8 mouse cellular contexts compared by ENCODE assay signal in genomic region chr2:167680657-167681056, GRCm38 (mm10). TPM values are rescaled to one million over a fixed set of nuclear protein-coding genes. Genes with fewer than 3 reads are reported as not detected.
A peak's percentile ranks its signal among the peaks of the same experiment; 100 is the strongest.
DNase-seq lines count a peak whose midpoint lies in the region; ATAC-seq and TF ChIP-seq lines count a peak whose summit lies in the region.

No protein-coding gene starts in this region.

- intact Hi-C loops in left cerebral cortex, postnatal 4 days (cut with DNase I): loop anchor here (10.0 kb wide), 1 partner anchor 314 kb away; no protein-coding TSS in a partner anchor

- no peaks in the 10 kb centered on the region for H3K4me1 ChIP-seq in midbrain, postnatal 0 days (ENCODE audit: insufficient read depth, low read length)

- peak; percentile 70 for TF ChIP-seq CTCF in midbrain, postnatal 0 days (IDR thresholded peaks at IDR 0.05)

- H3K9me3 ChIP-seq in midbrain, postnatal 0 days (ENCODE audit: low read length): no peaks in the 10 kb centered on the region

- no peak overlapping the region for H3K4me2 ChIP-seq in midbrain, postnatal 0 days (ENCODE audit: low read depth, low read length, poor library complexity, severe bottlenecking)

- WGBS in midbrain, postnatal 0 days: 50% methylated on average over 5 of the region's 5 CpGs

- H3K27me3 ChIP-seq in midbrain, postnatal 0 days (ENCODE audit: insufficient read depth, low read length): 0 out of 2 replicates have a peak, but pooled peaks cover 4% of the 10 kb centered on the region

- DNase-seq in cerebellum, adult 8-10 months: peak; percentile 24
- DNase-seq in cerebellum, adult 9-11 months: no peak
- peak; percentile 66 for DNase-seq in left cerebral cortex, postnatal 4 days
- no peak for DNase-seq in left cerebral cortex, adult 8-10 months (ENCODE audit: low spot score in 2 of 2)
- DNase-seq in NIH3T3 (ENCODE audit: low read depth): peak; percentile 78
- DNase-seq in midbrain, postnatal 0 days (ENCODE audit: low spot score): peak; percentile 65
- DNase-seq in ovary, postnatal 14 days (ENCODE audit: low spot score): no peak

- H3K4me3 ChIP-seq in midbrain, postnatal 0 days (ENCODE audit: low read depth, low read length): no peak overlapping the region

- no peak overlapping the region for H3K27ac ChIP-seq in midbrain, postnatal 0 days (ENCODE audit: low read depth, low read length)

- peak; percentile 21; the same call in 1 of the 2 replicates for ATAC-seq in granulocyte monocyte progenitor cell, adult 5-6 weeks (replicated peaks; ENCODE audit: poor library complexity, severe bottlenecking)
- no peak for ATAC-seq in midbrain, postnatal 0 days (ENCODE audit: low FRiP score)

- no peaks in the 10 kb centered on the region for H3K36me3 ChIP-seq in midbrain, postnatal 0 days (ENCODE audit: insufficient read depth, low read length)

- H3K9ac ChIP-seq in midbrain, postnatal 0 days (replicated peaks; ENCODE audit: low read length, poor library complexity, severe bottlenecking): no peak overlapping the region

RNA-seq across cellular contexts. Expression of gene Cebpb, which starts 8.1 kb away (rescaled TPM):
- total RNA-seq in left cerebral cortex, postnatal 4 days (2021): 1 to 10 TPM; 3.8 to 5.5 TPM
- total RNA-seq in left cerebral cortex, adult 8-10 months (2022): 10 to 100 TPM; 12.1 to 20.6 (median 15.1) TPM
- total RNA-seq in granulocyte monocyte progenitor cell, adult 5-6 weeks (2014; fragmentation: Nextera tagmentation): 11.8 and 15.7 TPM in 2 replicates
- 17.8 and 27.5 TPM in 2 replicates for total RNA-seq in granulocyte monocyte progenitor cell, adult 5-6 weeks (2017)
- 5.8 and 8.0 TPM in 2 replicates for total RNA-seq in midbrain, postnatal 0 days (2014; rRNA removed)
- polyA plus RNA-seq in midbrain, postnatal 0 days (2015; fragmentation: Nextera tagmentation; extraction: Ambion mirVana): 4.4 and 5.4 TPM in 2 replicates

RNA-seq across cellular contexts. Expression of gene Tmem189, which starts 9.0 kb away (rescaled TPM):
- 10 to 100 TPM; 37.6 to 39.2 TPM for total RNA-seq in left cerebral cortex, postnatal 4 days (2021)
- 10 to 100 TPM; 39.8 to 49.3 (median 44.1) TPM for total RNA-seq in left cerebral cortex, adult 8-10 months (2022)
- total RNA-seq in granulocyte monocyte progenitor cell, adult 5-6 weeks (2014; fragmentation: Nextera tagmentation): 24.7 and 28.9 TPM in 2 replicates
- total RNA-seq in granulocyte monocyte progenitor cell, adult 5-6 weeks (2017): 13.4 and 13.6 TPM in 2 replicates
- 45.5 and 65.9 TPM in 2 replicates for total RNA-seq in midbrain, postnatal 0 days (2014; rRNA removed)
- 33.5 and 35.3 TPM in 2 replicates for polyA plus RNA-seq in midbrain, postnatal 0 days (2015; fragmentation: Nextera tagmentation; extraction: Ambion mirVana)

RNA-seq across cellular contexts. Expression of gene Gm20431, which starts 19.4 kb away (rescaled TPM):
- total RNA-seq in left cerebral cortex, postnatal 4 days (2021): 10 to 100 TPM; 30.8 to 32.7 TPM
- 10 to 100 TPM; 26.0 to 42.5 (median 32.6) TPM for total RNA-seq in left cerebral cortex, adult 8-10 months (2022)
- 4.6 and 11.6 TPM in 2 replicates for total RNA-seq in granulocyte monocyte progenitor cell, adult 5-6 weeks (2014; fragmentation: Nextera tagmentation)
- total RNA-seq in granulocyte monocyte progenitor cell, adult 5-6 weeks (2017): not detected in 2 replicates
- not detected in 2 replicates for total RNA-seq in midbrain, postnatal 0 days (2014; rRNA removed)
- 11.2 and 12.0 TPM in 2 replicates for polyA plus RNA-seq in midbrain, postnatal 0 days (2015; fragmentation: Nextera tagmentation; extraction: Ambion mirVana)

RNA-seq across cellular contexts. Expression of gene Ube2v1, which starts 48.8 kb away (rescaled TPM):
- total RNA-seq in left cerebral cortex, postnatal 4 days (2021): 100 to 1,000 TPM; 217 TPM
- total RNA-seq in left cerebral cortex, adult 8-10 months (2022): 100 to 1,000 TPM; 257 to 274 (median 265) TPM
- 112 and 155 TPM in 2 replicates for total RNA-seq in granulocyte monocyte progenitor cell, adult 5-6 weeks (2014; fragmentation: Nextera tagmentation)
- total RNA-seq in granulocyte monocyte progenitor cell, adult 5-6 weeks (2017): 49.7 and 50.5 TPM in 2 replicates
- total RNA-seq in midbrain, postnatal 0 days (2014; rRNA removed): 191 and 233 TPM in 2 replicates
- 402 and 414 TPM in 2 replicates for polyA plus RNA-seq in midbrain, postnatal 0 days (2015; fragmentation: Nextera tagmentation; extraction: Ambion mirVana)

Comparison
In these comparisons a context has a peak if more than half of its experiments do, and no peak if none do; other contexts are left out.
1. DNase-seq: peak in cerebellum, adult 8-10 months (single experiment), left cerebral cortex, postnatal 4 days (single experiment), NIH3T3 (single experiment) and midbrain, postnatal 0 days (single experiment); none in cerebellum, adult 9-11 months (single experiment), left cerebral cortex, adult 8-10 months (0 of 2) and ovary, postnatal 14 days (single experiment).